Mouse (Mus musculus): ENCODE results near the gene Tulp1.
"Not testable (repeated sequence)": the region's sequence is repeated elsewhere in the genome, so short reads cannot be mapped to it uniquely, and the experiment has no call there.

Gene Tulp1

DNA sequence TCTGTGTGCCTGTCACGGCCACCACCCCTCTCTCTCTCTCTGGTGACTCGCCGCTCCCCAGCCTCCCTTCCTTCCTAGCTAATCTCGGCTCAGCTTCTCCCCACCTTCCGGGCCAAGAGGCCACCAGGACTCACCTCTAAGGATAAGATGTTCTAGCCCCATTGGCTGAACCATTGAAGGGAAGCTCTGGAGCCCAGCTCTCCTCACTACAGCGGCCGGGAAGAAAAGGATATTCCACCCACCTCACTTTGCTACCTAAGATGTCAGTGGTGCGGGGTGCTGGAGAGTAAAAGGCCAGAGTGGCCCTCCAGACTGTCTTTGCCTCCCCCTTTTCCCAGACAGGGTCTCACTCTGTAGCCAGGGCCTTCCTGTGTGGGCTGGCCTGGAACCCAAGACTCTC is at the start of gene Tulp1:
TSS of gene Tulp1 (minus strand) at position 101 of the 400 bp plus-strand sequence.
- in situ Hi-C loops (cut with MboI, MseI): no loop called here

DNA sequence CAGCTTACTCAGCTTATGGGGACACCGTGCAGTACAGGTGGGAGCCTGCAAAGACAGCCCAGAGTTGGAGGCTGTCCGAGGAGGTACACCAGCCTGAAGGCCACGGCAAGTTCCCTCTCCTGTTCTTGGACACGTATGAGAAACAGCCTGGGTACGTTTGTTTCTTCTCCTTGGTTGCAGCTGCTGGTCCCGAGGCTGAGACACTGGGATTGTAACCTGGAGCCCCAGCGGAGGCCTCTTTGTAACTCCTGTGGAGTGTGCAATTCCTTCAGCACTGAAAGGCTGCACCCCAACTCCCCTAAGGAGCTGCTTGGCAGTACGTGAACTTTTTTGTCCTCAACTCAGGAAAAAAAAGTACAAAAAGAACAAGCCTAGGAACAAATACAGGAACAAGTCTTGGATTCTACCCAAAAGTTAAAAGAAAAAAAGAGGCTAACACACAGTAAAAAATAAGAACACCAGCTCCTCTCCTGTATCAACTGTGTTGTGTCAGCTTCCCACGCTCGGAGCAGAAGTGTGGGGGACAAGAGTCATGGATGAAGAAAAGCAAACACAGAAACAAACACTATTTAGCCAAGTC is 46.4 kb upstream of the Tulp1 start:
- in situ Hi-C loops (cut with MboI, MseI): loop anchor here in 1 of 2 experiments (10.0 kb wide), 1 partner anchor 113 kb away; no protein-coding TSS in a partner anchor

DNA sequence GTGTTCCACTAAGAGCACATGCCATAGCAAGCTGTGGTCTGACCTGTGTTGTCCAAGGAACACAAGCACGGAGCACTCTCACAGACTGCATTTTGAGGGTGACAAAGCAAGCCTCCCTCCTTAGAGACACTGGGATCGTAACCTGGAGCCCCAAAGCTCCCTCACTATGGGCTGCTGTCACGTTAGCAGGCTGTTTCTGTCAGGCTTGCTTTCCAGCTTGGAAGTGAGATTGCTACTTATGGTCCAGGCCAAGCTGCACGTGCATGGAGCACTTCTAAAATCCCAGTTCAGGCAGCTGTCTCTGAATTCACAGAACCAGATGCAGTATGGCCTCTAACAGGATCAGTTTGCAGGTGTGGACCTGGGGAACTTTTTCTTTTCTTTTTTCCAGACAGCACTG is 45.7 kb upstream of the Tulp1 start:
- in situ Hi-C loops (cut with MboI, MseI): loop anchor here in 1 of 2 experiments (10.0 kb wide), 1 partner anchor 114 kb away; no protein-coding TSS in a partner anchor

DNA sequence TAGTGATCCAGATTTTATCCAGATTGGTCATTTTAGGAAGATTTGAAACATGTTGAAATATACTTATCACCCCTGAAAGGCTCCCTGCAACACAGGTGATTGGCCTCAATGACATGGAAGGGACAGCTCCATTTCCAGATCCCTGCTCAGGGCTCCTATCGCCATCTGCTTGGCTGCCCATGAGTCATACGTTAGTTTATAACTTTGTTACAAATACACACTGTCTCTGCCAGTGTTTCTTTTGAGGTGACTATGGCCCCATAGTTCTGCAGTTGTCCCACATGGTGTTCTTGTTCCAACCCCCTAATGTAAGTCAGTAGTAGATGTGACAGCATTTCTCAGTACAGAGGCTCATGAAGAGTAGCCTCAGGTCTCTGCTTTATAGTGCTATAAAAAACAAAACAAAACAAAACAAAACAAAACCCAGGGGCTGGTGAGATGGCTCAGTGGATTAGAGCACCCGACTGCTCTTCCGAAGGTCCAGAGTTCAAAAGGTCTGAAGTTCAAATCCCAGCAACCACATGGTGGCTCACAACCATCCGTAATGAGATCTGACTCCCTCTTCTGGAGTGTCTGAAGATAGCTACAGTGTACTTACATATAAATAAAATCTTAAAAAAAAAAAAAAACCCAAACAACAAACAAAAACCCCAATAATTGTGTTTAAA is 43.4 kb upstream of the Tulp1 start:
- in situ Hi-C loops (cut with MboI, MseI): no loop called here

DNA sequence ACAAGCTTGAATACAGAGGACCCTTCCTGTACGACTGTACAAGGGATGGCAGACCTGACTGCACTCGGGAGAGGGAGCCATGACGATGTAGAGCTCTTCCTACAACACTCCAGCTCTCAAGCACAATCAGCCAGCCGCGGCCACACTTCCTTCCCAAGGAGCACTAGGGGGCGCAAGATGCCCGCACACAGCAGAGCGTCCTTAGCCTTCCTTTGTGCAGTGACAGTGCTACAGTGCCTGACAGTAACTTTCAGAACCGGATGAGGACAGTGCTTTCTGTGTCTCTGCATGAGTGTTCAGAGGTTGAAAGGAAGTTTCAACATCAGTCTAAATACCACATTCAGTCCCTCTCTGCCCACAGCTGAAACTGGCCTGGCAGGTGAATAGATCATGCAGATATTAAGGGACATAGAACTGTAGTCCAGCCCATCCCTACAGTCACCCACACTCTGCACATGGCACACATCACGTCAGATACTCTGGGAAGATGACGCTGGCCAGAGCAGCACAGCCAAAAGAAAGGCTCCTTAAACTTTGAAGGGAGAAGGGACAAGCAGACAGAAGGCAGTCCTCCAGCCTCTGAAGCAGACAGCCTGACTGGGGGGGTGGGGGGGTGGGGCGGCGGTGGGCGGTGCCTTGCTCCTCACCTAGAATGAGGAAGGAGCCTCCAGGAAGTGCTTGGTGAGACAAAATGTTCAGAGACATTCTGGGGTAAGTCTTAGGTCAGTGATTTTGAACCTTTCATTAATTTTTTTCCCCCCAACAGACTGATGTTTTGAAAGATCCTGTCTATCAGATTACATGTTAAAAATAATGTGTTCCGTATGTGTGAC is 42.6 kb upstream of the Tulp1 start:
- in situ Hi-C loops (cut with MboI, MseI): no loop called here

DNA sequence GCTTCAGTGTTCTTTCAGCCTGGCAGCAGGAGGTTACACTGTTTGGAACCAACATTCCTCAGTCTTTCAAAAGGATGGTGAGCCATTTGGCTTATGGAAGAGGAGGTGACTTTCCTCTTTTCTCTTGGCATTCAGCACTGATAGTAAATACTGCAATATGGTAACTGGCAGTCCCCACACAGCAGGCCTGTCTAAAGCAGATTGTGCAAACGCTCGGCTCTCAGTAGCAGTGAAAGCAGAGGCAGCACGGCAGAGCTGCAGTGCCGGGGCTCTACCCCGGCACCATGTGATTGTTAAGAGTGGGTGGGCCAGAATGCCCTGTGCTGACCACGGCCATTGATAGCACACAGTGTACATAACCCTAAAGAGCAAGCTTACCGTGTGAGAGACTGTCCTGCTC is 41.4 kb upstream of the Tulp1 start:
- in situ Hi-C loops (cut with MboI, MseI): no loop called here

DNA sequence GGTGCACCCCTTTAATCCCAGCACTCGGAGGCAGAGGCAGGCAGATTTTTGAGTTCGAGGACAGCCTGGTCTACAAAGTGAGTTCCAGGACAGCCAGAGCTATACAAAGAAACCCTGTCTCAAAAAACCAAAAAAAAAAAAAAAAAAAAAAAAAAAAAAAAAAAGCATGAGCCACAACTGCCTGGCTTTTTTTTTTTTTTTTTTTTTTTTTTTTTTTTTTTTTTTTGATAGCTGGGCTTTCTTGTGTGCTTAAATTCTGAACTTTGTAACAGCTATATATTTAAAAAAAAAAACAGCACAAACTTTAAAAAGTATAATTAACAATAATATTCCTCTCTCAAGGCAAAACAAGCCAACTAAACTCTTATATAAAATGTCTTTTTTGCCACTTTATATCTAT is 39.7 kb upstream of the Tulp1 start:
- in situ Hi-C loops (cut with MboI, MseI): not testable (repeated sequence)

DNA sequence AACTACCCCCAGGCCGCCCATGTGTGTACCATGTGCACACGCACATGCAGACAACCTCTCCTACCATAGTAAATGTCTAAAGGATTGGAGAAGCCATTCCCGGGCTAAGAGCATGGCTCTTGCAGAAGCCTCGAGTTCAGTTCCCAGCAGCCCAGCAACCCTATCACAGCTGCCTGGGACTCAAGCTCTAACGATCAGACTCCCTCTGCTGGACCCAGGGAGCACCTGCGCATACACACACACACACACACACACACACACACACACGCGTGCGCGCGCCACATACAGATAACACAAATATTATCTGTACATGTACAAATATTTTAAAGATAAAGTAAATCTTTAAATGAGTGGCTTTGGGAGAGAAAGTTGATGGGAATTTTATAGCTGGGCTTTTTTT is 39.3 kb upstream of the Tulp1 start:
- in situ Hi-C loops (cut with MboI, MseI): no loop called here

DNA sequence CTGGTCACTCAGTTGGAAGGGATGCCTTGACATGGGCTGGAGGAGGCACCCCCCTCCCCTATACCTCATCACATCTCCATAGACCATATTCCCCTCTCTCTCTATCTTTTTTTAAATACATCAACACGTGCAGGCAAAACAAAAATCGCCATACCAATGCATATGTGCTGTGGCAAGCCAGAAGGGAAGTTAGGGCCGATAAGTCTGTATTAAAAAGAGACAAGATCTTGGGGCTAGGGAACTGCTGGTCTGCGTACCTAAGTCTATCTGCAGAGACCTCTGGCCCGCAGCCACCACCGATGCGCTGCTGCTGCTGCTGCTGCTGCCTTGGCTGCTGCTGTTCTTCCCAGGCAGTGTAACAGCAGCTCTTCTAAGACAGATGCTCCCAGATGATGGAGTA is 30.0 kb upstream of the Tulp1 start:
- in situ Hi-C loops (cut with MboI, MseI): no loop called here

DNA sequence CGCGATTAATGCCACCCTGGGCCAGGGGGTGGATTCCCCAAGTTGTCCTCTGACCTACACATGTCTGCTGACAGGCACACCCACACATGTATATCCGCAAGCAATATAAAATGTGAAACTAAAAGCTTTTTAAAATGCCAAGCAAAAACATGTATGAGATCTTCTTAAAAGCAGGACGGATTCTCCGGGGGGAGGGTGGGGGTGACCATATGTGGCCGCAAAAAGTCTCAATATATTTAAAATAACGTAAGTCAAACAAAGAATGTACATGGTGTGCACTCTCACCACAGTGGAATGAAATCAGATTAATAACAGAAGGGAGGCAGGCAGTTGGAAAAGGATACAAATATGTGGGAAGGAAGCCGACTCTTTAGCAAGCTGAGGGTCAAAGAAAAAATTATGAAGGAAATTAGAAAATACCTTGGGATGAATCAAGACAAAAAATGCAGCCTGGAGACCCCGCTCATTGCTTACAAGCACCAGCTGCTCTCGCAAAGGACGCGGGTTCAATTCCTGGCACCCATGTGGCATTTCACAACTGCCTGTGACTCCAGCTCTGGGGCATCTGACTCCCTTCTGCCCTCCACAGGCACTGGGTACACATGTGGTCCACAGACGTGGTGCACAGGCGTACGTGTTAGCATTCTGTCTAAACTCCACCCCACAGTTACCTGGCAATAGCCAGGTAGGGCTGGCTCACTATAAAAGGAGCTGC is 29.2 kb upstream of the Tulp1 start:
- in situ Hi-C loops (cut with MboI, MseI): no loop called here

DNA sequence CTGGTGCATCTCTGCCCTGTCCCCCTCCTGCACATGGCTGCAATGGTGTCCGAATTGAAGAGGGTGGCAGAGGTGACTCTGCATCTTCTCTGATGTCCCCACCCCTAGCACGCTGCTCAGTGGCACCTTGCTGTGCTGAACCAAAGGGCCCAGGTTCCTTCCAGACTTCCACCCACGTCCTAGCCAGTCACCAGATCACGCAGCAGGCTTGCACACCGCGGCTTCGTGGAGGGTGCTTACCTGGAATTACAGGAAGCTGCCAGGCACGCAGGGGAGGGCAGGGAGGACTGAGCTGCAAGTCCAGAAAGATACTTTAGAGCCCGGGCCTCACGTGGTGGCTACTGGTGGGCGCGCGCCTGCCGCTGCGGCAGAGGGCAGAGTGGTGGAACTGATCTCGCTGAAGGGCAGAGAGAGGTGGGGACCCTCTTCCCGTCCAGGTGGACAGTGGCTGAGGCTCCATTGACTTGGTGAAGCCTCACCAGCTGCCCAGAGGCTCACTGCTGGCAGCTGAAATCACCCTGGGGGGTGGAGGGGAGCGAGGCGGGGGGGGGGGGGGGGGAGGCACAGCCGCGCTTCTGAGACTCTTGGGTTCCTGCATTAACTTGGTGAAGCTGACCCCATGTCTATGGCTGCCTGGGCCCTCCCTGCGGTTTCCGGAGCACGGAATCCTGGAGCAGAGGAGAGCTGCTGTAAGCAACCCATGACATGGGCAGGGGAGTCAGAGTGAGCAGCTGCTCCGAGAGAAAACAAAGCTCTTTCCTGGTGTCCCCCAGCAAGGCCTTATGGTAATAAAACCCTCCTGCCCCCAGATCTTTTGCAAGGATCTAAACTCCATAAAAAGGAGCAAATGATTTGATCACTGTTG is 26.8 kb upstream of the Tulp1 start:
- in situ Hi-C loops (cut with MboI, MseI): no loop called here

DNA sequence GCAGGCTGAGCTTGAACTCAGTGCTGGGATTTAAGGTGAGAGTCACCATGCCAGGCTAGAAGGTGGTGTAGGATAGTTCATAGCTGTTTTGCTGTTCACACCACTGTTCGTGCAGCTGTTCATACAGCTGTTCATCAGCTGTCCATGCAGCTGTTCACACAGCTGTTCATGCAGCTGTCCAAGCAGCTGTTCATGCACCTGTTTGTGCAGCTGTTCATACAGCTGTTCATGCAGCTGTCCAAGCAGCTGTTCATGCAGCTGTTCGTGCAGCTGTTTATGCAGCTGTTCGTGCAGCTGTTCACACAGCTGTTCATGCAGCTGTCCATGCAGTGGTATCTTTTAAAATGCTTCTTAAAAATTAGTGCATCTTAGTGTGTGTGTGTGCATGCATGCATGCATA is 23.5 kb upstream of the Tulp1 start:
- in situ Hi-C loops (cut with MboI, MseI): loop anchor here (5.0 kb wide), 1 partner anchor 139 kb away; no protein-coding TSS in a partner anchor

DNA sequence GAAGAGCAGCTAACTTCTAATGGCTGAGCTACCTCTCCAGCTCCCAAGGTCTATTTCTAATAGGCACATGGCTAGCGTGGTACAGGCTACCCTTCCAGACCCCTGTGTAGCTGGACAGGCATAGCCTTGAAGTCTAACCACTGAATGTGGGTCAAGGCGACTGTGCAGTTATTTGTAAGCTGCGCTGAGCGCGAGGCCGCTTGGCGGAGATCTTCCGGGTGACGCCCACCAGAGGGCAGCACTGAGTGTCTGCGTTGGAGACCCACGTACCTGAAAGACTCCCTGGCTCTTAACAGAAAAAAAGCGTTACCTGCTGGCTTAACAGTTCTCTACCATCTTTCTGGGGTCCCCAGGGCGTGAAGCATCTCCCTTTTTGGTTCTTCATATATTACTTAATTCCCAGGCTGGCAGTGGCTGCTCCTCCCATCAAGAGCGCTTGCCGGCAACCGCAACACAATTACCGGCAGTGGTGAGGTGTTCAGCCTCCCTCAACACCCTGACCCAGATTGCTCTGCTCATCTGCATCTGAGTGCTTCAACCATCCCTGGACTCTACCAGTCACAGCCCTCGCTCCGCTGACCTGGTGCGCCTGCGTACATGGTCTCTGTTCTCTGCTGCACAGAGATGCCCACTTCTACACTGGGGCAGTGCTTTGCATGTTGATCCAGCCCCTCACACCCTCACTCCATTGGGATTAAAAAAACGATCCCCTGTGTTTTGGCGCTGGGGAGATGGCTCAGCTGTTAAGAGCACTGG is 21.3 kb upstream of the Tulp1 start:
- in situ Hi-C loops (cut with MboI, MseI): loop anchor here (5.0 kb wide), 1 partner anchor 141 kb away; no protein-coding TSS in a partner anchor

DNA sequence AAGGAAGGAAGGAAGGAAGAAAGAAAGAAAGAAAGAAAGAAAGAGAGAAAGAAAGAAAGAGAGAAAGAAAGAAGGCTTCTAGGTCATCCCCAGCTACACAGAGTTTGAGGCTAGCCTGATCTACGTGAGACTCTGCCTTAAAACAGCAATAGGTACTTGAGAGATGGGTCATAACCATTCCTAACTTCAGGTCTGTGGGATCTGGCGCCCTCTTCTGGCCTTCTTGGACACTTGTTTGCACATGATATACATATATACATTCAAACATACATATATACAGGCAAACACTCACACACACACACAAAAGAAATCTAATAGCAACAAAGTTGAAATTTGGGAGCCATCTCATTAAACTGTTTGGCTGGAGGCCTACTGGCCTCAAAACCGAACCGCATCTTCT is 19.3 kb upstream of the Tulp1 start:
- in situ Hi-C loops (cut with MboI, MseI): no loop called here

DNA sequence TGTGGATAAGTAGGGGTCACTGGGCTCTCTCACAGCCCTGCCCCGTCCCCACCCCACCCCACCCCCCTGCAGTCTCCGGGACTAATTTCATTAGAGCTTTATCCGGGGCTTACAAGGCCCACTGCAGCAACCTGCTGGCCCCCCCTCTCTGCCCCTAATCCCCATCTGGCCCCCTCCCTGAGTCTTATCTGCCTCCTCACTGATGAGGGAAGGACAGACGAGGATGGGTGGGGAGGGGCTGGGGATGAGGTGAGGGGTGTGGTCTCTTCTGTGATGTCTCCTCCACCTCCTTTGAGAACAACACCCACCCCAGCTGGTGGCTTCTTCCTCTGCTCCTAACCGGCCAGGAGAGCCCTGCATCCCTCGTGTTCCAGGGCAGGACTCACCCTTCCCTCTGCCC is 15.2 kb upstream of the Tulp1 start:
- in situ Hi-C loops (cut with MboI, MseI): no loop called here

DNA sequence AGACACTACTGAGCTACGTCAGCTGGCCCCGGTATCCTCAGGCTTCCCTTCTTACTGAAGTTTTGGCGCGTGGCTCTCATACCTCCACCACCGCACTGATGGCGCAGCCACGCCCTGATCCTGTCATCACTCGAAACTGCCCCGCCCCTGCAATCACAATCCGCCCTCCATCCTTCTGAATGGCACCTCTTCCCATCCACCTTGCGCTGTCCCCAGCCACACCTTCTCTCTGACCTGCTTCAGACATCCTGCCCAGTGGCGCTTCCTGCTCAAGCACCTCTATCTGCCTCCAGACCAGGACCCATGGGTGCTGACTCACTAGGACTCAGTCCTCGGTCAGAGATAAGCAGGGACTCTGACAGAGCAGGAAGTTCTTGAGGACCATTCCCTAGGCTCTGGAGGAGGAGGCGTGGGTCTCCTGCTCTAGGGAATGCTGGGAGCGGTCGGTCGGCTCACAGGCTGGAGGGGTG is 10.6 kb upstream of the Tulp1 start:
- in situ Hi-C loops (cut with MboI, MseI): loop anchor here in 1 of 2 experiments (10.0 kb wide), 1 partner anchor 1311 kb away; no protein-coding TSS in a partner anchor

DNA sequence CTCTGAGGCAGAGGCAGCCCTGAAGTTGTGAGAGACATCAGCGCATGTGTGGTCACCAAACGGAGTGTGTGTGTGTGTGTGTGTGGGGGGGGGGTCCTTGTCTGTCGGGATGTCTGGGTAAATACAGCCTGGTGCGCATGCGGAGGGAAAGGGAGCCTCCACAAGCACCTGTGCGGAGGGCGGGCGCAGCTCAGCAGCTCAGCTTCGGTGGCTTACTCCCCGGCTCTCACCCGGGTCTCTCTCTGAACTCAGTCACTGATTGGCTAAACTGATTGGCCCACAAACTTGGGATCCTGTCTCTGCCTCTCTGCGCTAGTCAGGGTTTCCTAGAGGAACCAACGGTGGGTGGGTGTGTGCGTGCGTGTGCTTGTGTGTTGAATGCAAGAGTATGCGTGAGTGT is 9.5 kb upstream of the Tulp1 start:
- in situ Hi-C loops (cut with MboI, MseI): loop anchor here in 1 of 2 experiments (10.0 kb wide), 1 partner anchor 1310 kb away; no protein-coding TSS in a partner anchor

DNA sequence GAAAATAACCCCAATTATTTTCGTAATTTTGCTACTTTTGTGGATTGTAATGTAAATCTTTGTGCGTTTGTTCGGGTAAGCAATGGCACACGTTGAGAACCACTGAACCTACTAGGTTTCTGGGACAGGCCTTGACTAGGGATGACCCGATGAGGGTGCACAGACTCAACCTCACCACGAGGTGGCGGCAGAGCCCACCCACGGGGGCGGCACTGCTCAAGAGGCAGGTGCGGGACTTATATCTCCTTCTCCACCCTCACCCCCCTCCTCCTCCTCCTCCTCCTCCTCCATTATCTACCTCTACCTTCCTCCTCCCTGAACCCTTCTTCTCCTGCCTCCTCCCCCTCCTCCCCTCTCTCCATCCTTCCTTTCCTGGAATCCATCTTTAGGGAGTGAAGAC is 8.8 kb upstream of the Tulp1 start:
- in situ Hi-C loops (cut with MboI, MseI): loop anchor here in 1 of 2 experiments (10.0 kb wide), 1 partner anchor 1309 kb away; no protein-coding TSS in a partner anchor

DNA sequence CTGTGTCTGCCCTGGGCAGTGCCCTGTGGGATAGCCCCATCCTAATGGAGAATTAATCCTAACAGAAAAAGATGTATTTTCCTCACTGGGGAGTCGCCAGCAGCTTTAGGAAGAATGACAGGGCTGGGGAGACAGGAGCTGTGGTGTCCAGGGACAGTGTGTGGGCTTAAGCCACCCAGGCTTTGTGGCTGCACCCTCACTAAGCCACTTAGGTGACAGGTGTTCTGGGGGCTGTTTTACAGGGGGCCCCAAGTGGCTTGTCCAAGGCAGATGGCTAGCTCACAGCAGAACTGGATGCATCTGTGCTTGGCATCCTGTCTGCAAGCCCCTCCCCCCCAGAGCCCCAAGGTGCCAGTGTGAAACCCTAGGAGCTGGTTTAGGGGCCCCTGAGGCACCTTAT is 6.9 kb upstream of the Tulp1 start:
- in situ Hi-C loops (cut with MboI, MseI): loop anchor here in 1 of 2 experiments (10.0 kb wide), 1 partner anchor 1307 kb away; no protein-coding TSS in a partner anchor

Data from T-helper 17 cell (primary cell).